Mouse (Mus musculus): ENCODE data around the gene Ssu72. TPM values are rescaled to one million over a fixed set of nuclear protein-coding genes. Genes with fewer than 3 reads are reported as not detected.

Gene Ssu72
- polyA plus RNA-seq, 1 experiment from 2014 or later = 169 TPM

- Histone ChIP-seq H3K4me3 (replicated peaks; ENCODE audit: low read length) (peak within 1 kb of the TSS; percentile 70), H3K27ac (peak within 1 kb of the TSS; percentile 40; the same call in 1 of the 2 replicates), H3K36me3 (replicated peaks; ENCODE audit: control insufficient read depth, insufficient read depth) (peaks cover 23% of the 10 kb centered on the region), H3K9me3 (ENCODE audit: control insufficient read depth, low read length) (no peaks in the 10 kb centered on the region), H3K4me2 (replicated peaks) (peak within 1 kb of the TSS; percentile 96), H3K4me1 (replicated peaks; ENCODE audit: control insufficient read depth, insufficient read depth, low read length) (peaks cover 16% of the 10 kb centered on the region), H3K27me3 (ENCODE audit: control insufficient read depth, insufficient read depth, low read length) (no peaks in the 10 kb centered on the region), H3K9ac (peak within 1 kb of the TSS; percentile 73)
- peak; percentile 96 for ATAC-seq (ENCODE audit: low FRiP score)
- whole genome bisulfite sequencing = under 1% methylated on average over 68 of the region's 68 CpGs
- DNase-seq (ENCODE audit: low spot score) = peak; percentile 95
Observed at GRCm38 (mm10) chr4:155760613-155761355, 56.2 kb downstream of the Ssu72 start, which contains the start of gene Atad3a. Gene Atad3a (minus strand): TSS chr4:155761093.

- DNase-seq (ENCODE audit: low spot score) (no peak), ATAC-seq (ENCODE audit: low FRiP score) (no peak)
- peak overlapping the region; percentile 69 for H3K9ac ChIP-seq
- H3K27ac ChIP-seq = peak overlapping the region; percentile 14; the same call in 1 of the 2 replicates
- H3K27me3 ChIP-seq (ENCODE audit: control insufficient read depth, insufficient read depth, low read length) = no peaks in the 10 kb centered on the region
- 3% methylated on average over 28 of the region's 28 CpGs for WGBS
- peak overlapping the region; percentile 96 for H3K4me2 ChIP-seq (replicated peaks)
- no peaks in the 10 kb centered on the region for H3K9me3 ChIP-seq (ENCODE audit: control insufficient read depth, low read length)
- peak overlapping the region; percentile 70 for H3K4me3 ChIP-seq (replicated peaks; ENCODE audit: low read length)
- peaks cover 16% of the 10 kb centered on the region for H3K4me1 ChIP-seq (replicated peaks; ENCODE audit: control insufficient read depth, insufficient read depth, low read length)
- peaks cover 15% of the 10 kb centered on the region for H3K36me3 ChIP-seq (replicated peaks; ENCODE audit: control insufficient read depth, insufficient read depth)
Observed at GRCm38 (mm10) chr4:155761356-155762099, 56.9 kb downstream of the Ssu72 start.

GRCm38 (mm10) chr4:155762357-155762756 is 57.8 kb downstream of the Ssu72 start:
- H3K4me1 ChIP-seq (replicated peaks; ENCODE audit: control insufficient read depth, insufficient read depth, low read length) = peaks cover 16% of the 10 kb centered on the region
- no peak for ATAC-seq (ENCODE audit: low FRiP score)
- H3K9me3 ChIP-seq (ENCODE audit: control insufficient read depth, low read length) = no peaks in the 10 kb centered on the region
- peak overlapping the region; percentile 7; the same call in 1 of the 2 replicates for H3K4me2 ChIP-seq (replicated peaks)
- no peak overlapping the region for H3K4me3 ChIP-seq (replicated peaks; ENCODE audit: low read length)
- H3K36me3 ChIP-seq (replicated peaks; ENCODE audit: control insufficient read depth, insufficient read depth) = peaks cover 7% of the 10 kb centered on the region; the same call in 1 of the 2 replicates
- no peak for DNase-seq (ENCODE audit: low spot score)
- 91% methylated on average over 3 of the region's 3 CpGs for WGBS
- H3K9ac ChIP-seq = no peak overlapping the region
- H3K27me3 ChIP-seq (ENCODE audit: control insufficient read depth, insufficient read depth, low read length) = no peaks in the 10 kb centered on the region
- no peak overlapping the region for H3K27ac ChIP-seq

- H3K4me2 ChIP-seq (replicated peaks) = peak overlapping the region; percentile 63
- no peaks in the 10 kb centered on the region for H3K9me3 ChIP-seq (ENCODE audit: control insufficient read depth, low read length)
- peaks cover 5% of the 10 kb centered on the region for H3K27me3 ChIP-seq (ENCODE audit: control insufficient read depth, insufficient read depth, low read length)
- no peak overlapping the region for H3K27ac ChIP-seq
- H3K9ac ChIP-seq = peak overlapping the region; percentile 80
- H3K4me1 ChIP-seq (replicated peaks; ENCODE audit: control insufficient read depth, insufficient read depth, low read length) = peaks cover 16% of the 10 kb centered on the region
- no peak for DNase-seq (ENCODE audit: low spot score)
- H3K4me3 ChIP-seq (replicated peaks; ENCODE audit: low read length) = peak overlapping the region; percentile 45
- ATAC-seq (ENCODE audit: low FRiP score) = no peak
- no peaks in the 10 kb centered on the region for H3K36me3 ChIP-seq (replicated peaks; ENCODE audit: control insufficient read depth, insufficient read depth)
- 69% methylated on average over 5 of the region's 5 CpGs for WGBS
Observed at GRCm38 (mm10) chr4:155769496-155769879, 64.9 kb downstream of the Ssu72 start.

GRCm38 (mm10) chr4:155769880-155770512 is 65.4 kb downstream of the Ssu72 start:
- peak overlapping the region; percentile 63 for H3K4me2 ChIP-seq (replicated peaks)
- ATAC-seq (ENCODE audit: low FRiP score) (peak; percentile 78), DNase-seq (ENCODE audit: low spot score) (peak; percentile 90)
- 0 out of 2 replicates have a peak overlapping the region, but pooled peaks have one; percentile 56 for H3K27ac ChIP-seq
- H3K4me3 ChIP-seq (replicated peaks; ENCODE audit: low read length) = peak overlapping the region; percentile 45
- H3K4me1 ChIP-seq (replicated peaks; ENCODE audit: control insufficient read depth, insufficient read depth, low read length) = peaks cover 21% of the 10 kb centered on the region
- WGBS = 0% methylated on average over 39 of the region's 39 CpGs
- H3K36me3 ChIP-seq (replicated peaks; ENCODE audit: control insufficient read depth, insufficient read depth) = no peaks in the 10 kb centered on the region
- H3K27me3 ChIP-seq (ENCODE audit: control insufficient read depth, insufficient read depth, low read length) = peaks cover 5% of the 10 kb centered on the region
- H3K9me3 ChIP-seq (ENCODE audit: control insufficient read depth, low read length) = no peaks in the 10 kb centered on the region
- H3K9ac ChIP-seq = peak overlapping the region; percentile 80

- no peak for DNase-seq (ENCODE audit: low spot score)
- 0 out of 2 replicates have a peak, but pooled peaks have one; percentile 9 for ATAC-seq (ENCODE audit: low FRiP score)
- WGBS = 47% methylated on average over 24 of the region's 24 CpGs
- peak overlapping the region; percentile 63 for H3K4me2 ChIP-seq (replicated peaks)
- peak overlapping the region; percentile 80 for H3K9ac ChIP-seq
- peaks cover 26% of the 10 kb centered on the region for H3K4me1 ChIP-seq (replicated peaks; ENCODE audit: control insufficient read depth, insufficient read depth, low read length)
- no peaks in the 10 kb centered on the region for H3K36me3 ChIP-seq (replicated peaks; ENCODE audit: control insufficient read depth, insufficient read depth)
- H3K27me3 ChIP-seq (ENCODE audit: control insufficient read depth, insufficient read depth, low read length) = peaks cover 5% of the 10 kb centered on the region
- peak overlapping the region; percentile 45 for H3K4me3 ChIP-seq (replicated peaks; ENCODE audit: low read length)
- H3K9me3 ChIP-seq (ENCODE audit: control insufficient read depth, low read length) = no peaks in the 10 kb centered on the region
- H3K27ac ChIP-seq = no peak overlapping the region
Observed at GRCm38 (mm10) chr4:155770626-155771025, 66.0 kb downstream of the Ssu72 start.

- H3K36me3 ChIP-seq (replicated peaks; ENCODE audit: control insufficient read depth, insufficient read depth) = no peaks in the 10 kb centered on the region
- no peak overlapping the region for H3K4me2 ChIP-seq (replicated peaks)
- WGBS = 78% methylated on average over 2 of the region's 2 CpGs
- no peak for ATAC-seq (ENCODE audit: low FRiP score)
- no peak overlapping the region for H3K4me3 ChIP-seq (replicated peaks; ENCODE audit: low read length)
- H3K9ac ChIP-seq = no peak overlapping the region
- H3K27ac ChIP-seq = no peak overlapping the region
- peaks cover 5% of the 10 kb centered on the region for H3K27me3 ChIP-seq (ENCODE audit: control insufficient read depth, insufficient read depth, low read length)
- H3K9me3 ChIP-seq (ENCODE audit: control insufficient read depth, low read length) = no peaks in the 10 kb centered on the region
- peaks cover 26% of the 10 kb centered on the region for H3K4me1 ChIP-seq (replicated peaks; ENCODE audit: control insufficient read depth, insufficient read depth, low read length)
- DNase-seq (ENCODE audit: low spot score) = no peak
Observed at GRCm38 (mm10) chr4:155771706-155772105, 67.1 kb downstream of the Ssu72 start.

- no peaks in the 10 kb centered on the region for H3K36me3 ChIP-seq (replicated peaks; ENCODE audit: control insufficient read depth, insufficient read depth)
- peak overlapping the region; percentile 77 for H3K4me2 ChIP-seq (replicated peaks)
- no peaks in the 10 kb centered on the region for H3K9me3 ChIP-seq (ENCODE audit: control insufficient read depth, low read length)
- ATAC-seq (ENCODE audit: low FRiP score) (no peak), DNase-seq (ENCODE audit: low spot score) (no peak)
- no peak overlapping the region for H3K4me3 ChIP-seq (replicated peaks; ENCODE audit: low read length)
- H3K27me3 ChIP-seq (ENCODE audit: control insufficient read depth, insufficient read depth, low read length) = peaks cover 5% of the 10 kb centered on the region
- no peak overlapping the region for H3K9ac ChIP-seq
- peaks cover 26% of the 10 kb centered on the region for H3K4me1 ChIP-seq (replicated peaks; ENCODE audit: control insufficient read depth, insufficient read depth, low read length)
- no peak overlapping the region for H3K27ac ChIP-seq
- WGBS = 90% methylated on average over 13 of the region's 13 CpGs
Observed at GRCm38 (mm10) chr4:155772786-155773185, 68.2 kb downstream of the Ssu72 start.

Measured in hindbrain, embryonic 14.5 days (tissue).